Mouse (Mus musculus) heart, postnatal 0 days (tissue): ENCODE measurements at regions not wholly inside any gene's neighbourhood (a gene's known extent, or its start where the extent isn't known, plus 50 kb on each side); places are given as distances from the start of the nearest gene placed in this dataset.
A peak's percentile ranks its signal among the peaks of the same experiment; 100 is the strongest.

Experiments used
- ATAC-seq: fragments of 200-750 bp; cut with Nextera tagmentation; 2 replicates; pipeline ENCODE4 v1.8.0; 2017; ENCODE audit warnings: low read depth, moderate number of reproducible peaks, moderate library complexity; ENCODE audit not compliant: insufficient read depth
- DNase-seq: peaks from one replicate; pipeline ENCODE4 v3.0.0-alpha.2; 2016; ENCODE audit warnings: low spot score
- H3K27ac ChIP-seq: fragments of 300-500 bp; sonication (generic); 2 replicates; pipeline ENCODE4 v1.5.1; 2014; ENCODE audit warnings: low read depth, mild to moderate bottlenecking
- H3K27me3 ChIP-seq: fragments of 300-500 bp; sonication (generic); 2 replicates; pipeline ENCODE4 v1.6.1; 2014; ENCODE audit warnings: low read length, mixed read lengths; ENCODE audit not compliant: control insufficient read depth, insufficient read depth
- H3K36me3 ChIP-seq: fragments of 300-500 bp; sonication (generic); replicated peaks from 2 replicates; pipeline ENCODE4 v1.6.1; 2014; ENCODE audit warnings: low read length, mixed read lengths; ENCODE audit not compliant: control insufficient read depth, insufficient read depth
- H3K4me1 ChIP-seq: fragments of 300-500 bp; sonication (generic); 2 replicates; pipeline ENCODE4 v1.6.1; 2014; ENCODE audit warnings: antibody characterized with exemption; ENCODE audit not compliant: control insufficient read depth, insufficient read depth
- H3K4me2 ChIP-seq: fragments of 300-500 bp; sonication (generic); 2 replicates; pipeline ENCODE4 v1.6.1; 2014; ENCODE audit warnings: low read depth, mild to moderate bottlenecking, low read length, moderate library complexity
- H3K4me3 ChIP-seq: fragments of 300-500 bp; sonication (generic); 2 replicates; pipeline ENCODE4 v1.5.1; 2014; ENCODE audit warnings: low read depth, low read length
- H3K9ac ChIP-seq: fragments of 300-500 bp; sonication (generic); replicated peaks from 2 replicates; pipeline ENCODE4 v1.6.1; 2014; ENCODE audit warnings: low read depth, low read length, mixed read lengths
- H3K9me3 ChIP-seq: fragments of 300-500 bp; sonication (generic); replicated peaks from 2 replicates; pipeline ENCODE4 v1.6.1; 2016; ENCODE audit warnings: low read length; ENCODE audit not compliant: control insufficient read depth
- CTCF ChIP-seq: IDR thresholded peaks from 2 replicates; pipeline ENCODE4 v1.5.1; 2016; ENCODE audit warnings: antibody characterized with exemption, control low read depth, low read depth
- EP300 ChIP-seq: IDR thresholded peaks from 2 replicates; pipeline ENCODE4 v1.6.1; 2016; ENCODE audit warnings: antibody characterized with exemption, low read depth
- WGBS: fragments of 180-500 bp; shearing (Covaris S2); extraction: QIAGEN DNeasy Blood & Tissue Kit; methylation state at CpG from one replicate; pipeline ENCODE4 v1.1.7; 2014; 5-methylcytosine and 5-hydroxymethylcytosine counted together

GRCm38 (mm10) chr7:95494793-95495192, 676.3 kb upstream of the Tenm4 start:
- Histone ChIP-seq H3K27ac (no peak overlapping the region), H3K27me3 (no peaks in the 10 kb centered on the region), H3K4me1 (no peaks in the 10 kb centered on the region), H3K9me3 (no peaks in the 10 kb centered on the region), H3K4me3 (no peak overlapping the region), H3K9ac (no peak overlapping the region), H3K4me2 (no peak overlapping the region), H3K36me3 (no peaks in the 10 kb centered on the region)
- ATAC-seq (no peak), DNase-seq (no peak)
- TF ChIP-seq EP300 (no peak), CTCF (0 out of 2 replicates have a peak, but pooled peaks have one; percentile 5)
- 83% methylated on average over 1 of the region's 1 CpGs for WGBS

- H3K4me2 ChIP-seq: no peak overlapping the region
- ATAC-seq: no peak
- H3K9me3 ChIP-seq: no peaks in the 10 kb centered on the region
- H3K27ac ChIP-seq: no peak overlapping the region
- no peaks in the 10 kb centered on the region for H3K4me1 ChIP-seq
- H3K27me3 ChIP-seq: no peaks in the 10 kb centered on the region
- no peak overlapping the region for H3K4me3 ChIP-seq
- H3K36me3 ChIP-seq: no peaks in the 10 kb centered on the region
- TF ChIP-seq CTCF (no peak), EP300 (no peak)
- H3K9ac ChIP-seq: no peak overlapping the region
- WGBS: 31% methylated on average over 6 of the region's 6 CpGs
- DNase-seq: no peak
Observed at GRCm38 (mm10) chr7:95502959-95503358, 668.1 kb upstream of the Tenm4 start.

GRCm38 (mm10) chr7:95547256-95547655, 623.8 kb upstream of the Tenm4 start:
- H3K4me1 ChIP-seq: no peaks in the 10 kb centered on the region
- no peaks in the 10 kb centered on the region for H3K36me3 ChIP-seq
- H3K4me2 ChIP-seq: no peak overlapping the region
- ATAC-seq: no peak
- 49% methylated on average over 3 of the region's 3 CpGs for WGBS
- H3K27ac ChIP-seq: no peak overlapping the region
- TF ChIP-seq EP300 (no peak), CTCF (no peak; the same call in 1 of the 2 replicates)
- no peak overlapping the region for H3K9ac ChIP-seq
- H3K9me3 ChIP-seq: no peaks in the 10 kb centered on the region
- no peak overlapping the region for H3K4me3 ChIP-seq
- no peak for DNase-seq
- H3K27me3 ChIP-seq: no peaks in the 10 kb centered on the region

- Histone ChIP-seq H3K36me3 (no peaks in the 10 kb centered on the region), H3K27me3 (no peaks in the 10 kb centered on the region), H3K9me3 (no peaks in the 10 kb centered on the region), H3K4me3 (no peak overlapping the region), H3K27ac (no peak overlapping the region), H3K4me1 (no peaks in the 10 kb centered on the region), H3K4me2 (no peak overlapping the region), H3K9ac (no peak overlapping the region)
- TF ChIP-seq EP300: no peak
- no peak for TF ChIP-seq CTCF
- no peak for DNase-seq
- WGBS: 41% methylated on average over 3 of the region's 3 CpGs
- no peak for ATAC-seq
Observed at GRCm38 (mm10) chr7:95550099-95550498, 620.9 kb upstream of the Tenm4 start.

- Histone ChIP-seq H3K36me3 (no peaks in the 10 kb centered on the region), H3K9ac (no peak overlapping the region), H3K4me1 (no peaks in the 10 kb centered on the region), H3K4me3 (no peak overlapping the region), H3K4me2 (no peak overlapping the region), H3K27me3 (no peaks in the 10 kb centered on the region), H3K27ac (no peak overlapping the region), H3K9me3 (no peaks in the 10 kb centered on the region)
- no peak for TF ChIP-seq CTCF
- no peak for TF ChIP-seq EP300
- WGBS: 60% methylated on average over 3 of the region's 3 CpGs
- ATAC-seq (no peak), DNase-seq (no peak)
Observed at GRCm38 (mm10) chr7:95551798-95552387, 619.2 kb upstream of the Tenm4 start.

- Histone ChIP-seq H3K9ac (no peak overlapping the region), H3K36me3 (no peaks in the 10 kb centered on the region), H3K27ac (no peak overlapping the region), H3K4me2 (no peak overlapping the region), H3K4me1 (no peaks in the 10 kb centered on the region), H3K4me3 (no peak overlapping the region), H3K9me3 (no peaks in the 10 kb centered on the region), H3K27me3 (no peaks in the 10 kb centered on the region)
- 38% methylated on average over 2 of the region's 2 CpGs for WGBS
- DNase-seq (no peak), ATAC-seq (no peak)
- no peak for TF ChIP-seq EP300
- no peak for TF ChIP-seq CTCF
Observed at GRCm38 (mm10) chr7:95558589-95558988, 612.5 kb upstream of the Tenm4 start.
